Mouse (Mus musculus) 3T3-L1 (cell line): ENCODE measurements around the gene Pacsin1.
"Not testable (repeated sequence)": the region's sequence is repeated elsewhere in the genome, so short reads cannot be mapped to it uniquely, and the experiment has no call there.

Experiments used
- DNase-seq: peaks from one replicate; pipeline ENCODE4 v3.0.0-alpha.2; 2015; ENCODE audit warnings: low read depth, low spot score

Pacsin1 gene

DNA sequence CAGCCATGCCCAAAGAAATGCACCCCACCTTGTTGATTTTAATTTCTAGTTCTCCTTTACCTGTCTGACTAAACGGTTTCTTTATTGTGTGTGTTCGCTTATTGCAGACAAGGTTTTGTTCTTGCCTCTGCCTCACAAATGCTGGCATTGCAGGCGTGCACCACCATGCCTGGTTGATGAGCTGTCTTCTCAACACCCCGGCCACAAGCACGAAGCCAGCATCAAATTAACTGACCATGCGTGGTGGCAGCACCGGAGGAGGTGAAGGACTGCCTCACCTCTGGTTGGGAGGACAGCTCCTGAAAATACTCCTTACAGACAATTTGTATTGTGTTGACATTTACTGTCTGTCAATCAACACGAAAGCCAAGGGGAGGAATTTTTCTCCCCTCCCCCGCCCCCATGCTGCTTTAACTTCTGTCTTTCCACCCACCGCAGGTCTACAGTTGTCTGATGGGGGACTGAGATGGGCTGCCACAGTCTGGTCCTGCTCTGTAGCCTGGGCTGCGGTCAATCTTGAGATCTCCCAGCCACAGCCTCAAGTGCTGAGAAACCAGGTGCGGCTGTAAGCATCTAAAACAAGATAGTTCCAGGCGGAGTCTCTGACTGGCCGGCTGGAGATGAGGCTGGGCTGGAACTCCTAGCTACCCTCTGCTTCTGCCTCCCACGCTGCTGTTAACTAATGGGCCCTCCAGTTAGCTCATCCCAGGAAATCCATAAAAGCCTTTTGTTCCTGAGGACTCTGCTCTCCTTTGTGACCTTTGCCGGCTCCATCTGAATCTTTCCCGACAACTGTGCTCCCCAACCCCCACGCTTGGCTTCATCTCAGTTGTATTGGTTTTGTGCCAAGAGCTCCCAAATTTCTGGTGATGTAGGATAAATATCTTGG lies 18.9 kb upstream of the Pacsin1 start, which contains the start of gene Rps10:
TSS of gene Rps10 (minus strand) at position 538 of the 889 bp plus-strand sequence.
- DNase-seq, result no peak

DNA sequence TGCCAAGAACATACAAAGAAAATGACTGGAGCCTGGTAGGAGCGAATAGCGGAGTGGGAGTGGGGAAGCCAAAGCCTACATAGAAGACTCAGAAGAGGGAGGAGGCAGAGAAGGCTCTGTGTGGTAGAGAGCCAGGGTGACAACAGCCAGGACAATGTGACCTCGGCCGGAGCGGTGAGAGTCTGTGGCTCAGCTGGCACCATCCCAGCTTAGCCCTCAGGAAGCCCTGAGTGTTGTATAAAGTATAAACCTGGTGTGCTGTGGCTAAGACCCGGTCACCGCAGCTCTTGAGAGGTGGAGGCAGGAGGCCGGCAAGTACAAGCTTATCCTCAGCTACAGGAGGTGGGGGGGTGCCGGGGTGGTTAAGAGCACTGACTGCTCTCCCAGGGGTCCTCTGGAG lies 18.0 kb upstream of the Pacsin1 start:
- no peak for DNase-seq

GRCm38 (mm10) chr17:27638921-27639332 lies 16.4 kb upstream of the Pacsin1 start:
- DNase-seq, result no peak

GRCm38 (mm10) chr17:27639851-27640250 lies 15.5 kb upstream of the Pacsin1 start:
- not testable (repeated sequence) for DNase-seq

GRCm38 (mm10) chr17:27642491-27643062 lies 12.7 kb upstream of the Pacsin1 start:
- peak; percentile 76 for DNase-seq

GRCm38 (mm10) chr17:27643101-27643500 lies 12.2 kb upstream of the Pacsin1 start:
- no peak for DNase-seq

DNA sequence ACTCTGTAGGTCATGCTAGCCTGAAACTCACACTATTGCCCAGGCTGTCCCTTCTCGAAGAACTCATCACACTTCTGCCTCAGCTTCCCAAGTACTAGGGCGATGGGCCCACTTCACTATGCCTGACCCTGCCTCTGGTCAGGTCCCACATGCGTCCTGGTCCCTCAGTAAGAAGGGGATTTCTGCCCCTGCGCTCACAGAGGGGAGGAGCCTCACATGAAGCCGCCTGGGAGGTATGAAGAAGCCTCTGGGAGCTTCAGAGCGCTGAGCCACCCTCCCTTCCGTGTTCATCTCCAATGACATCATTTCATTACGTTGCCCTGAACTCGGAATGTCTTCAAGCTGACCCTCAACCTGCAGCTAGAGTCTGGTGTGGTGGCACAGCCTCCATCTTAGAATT lies 11.6 kb upstream of the Pacsin1 start:
- no peak for DNase-seq

DNA sequence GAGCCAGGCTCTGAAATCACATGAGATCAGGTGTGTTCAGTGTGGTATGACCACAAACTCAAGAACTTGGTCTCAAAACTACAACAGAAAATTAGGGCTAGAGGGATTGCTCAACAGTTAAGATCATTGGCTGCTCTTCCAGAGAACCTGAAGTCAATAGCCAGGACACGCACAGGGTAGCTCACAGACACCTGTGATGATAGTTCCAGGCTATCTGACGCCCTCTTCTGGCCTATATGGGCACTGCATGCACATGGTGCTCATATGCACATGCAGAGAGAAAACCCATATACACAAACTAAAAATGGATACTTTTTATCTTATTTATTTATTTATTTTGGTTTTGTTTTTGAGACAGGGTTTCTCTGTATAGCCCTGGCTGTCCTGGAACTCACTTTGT lies 10.7 kb upstream of the Pacsin1 start:
- DNase-seq, result no peak

DNA sequence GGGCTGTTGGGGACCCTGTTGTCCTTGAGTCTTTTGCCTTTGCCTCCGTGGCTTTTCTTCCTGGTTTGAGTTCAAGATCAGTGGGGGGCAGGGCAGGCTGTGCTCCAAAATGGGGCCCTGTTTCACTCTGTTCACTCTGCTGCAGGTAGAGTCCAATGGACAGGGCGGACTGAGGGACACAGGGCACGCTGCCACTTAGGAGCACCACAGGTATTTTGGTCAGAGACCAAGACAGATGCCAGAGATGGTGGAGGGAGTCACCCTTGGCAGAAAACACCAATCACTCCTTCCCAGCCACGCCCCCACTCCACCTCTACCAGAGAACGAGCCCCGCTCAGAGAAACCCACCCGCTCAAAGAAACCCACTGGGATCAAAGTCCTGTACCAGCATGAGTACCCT lies 9.5 kb upstream of the Pacsin1 start:
- DNase-seq, result no peak

- peak; percentile 90 for DNase-seq
Observed at GRCm38 (mm10) chr17:27650160-27650559, 5.1 kb upstream of the Pacsin1 start.

DNA sequence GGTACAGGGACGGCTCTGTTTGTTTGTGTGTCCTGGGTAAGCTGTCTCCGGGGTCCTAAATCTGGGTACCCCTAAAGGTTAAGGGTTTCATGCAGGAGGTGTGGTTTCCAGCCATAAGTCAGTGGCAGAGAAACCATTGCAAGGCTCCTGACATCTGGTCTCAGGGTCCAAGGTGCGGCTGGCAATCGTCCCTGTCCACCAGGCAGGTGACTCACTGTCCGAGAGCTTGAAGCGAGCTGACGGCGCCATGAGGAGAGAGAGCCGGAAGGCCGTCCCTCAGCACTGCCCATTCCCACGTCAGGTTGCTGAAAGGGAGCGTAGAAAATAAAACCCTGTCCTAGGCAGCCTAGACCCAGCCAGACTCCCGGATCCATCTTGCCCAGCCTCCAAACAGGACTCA lies 4.7 kb upstream of the Pacsin1 start:
- DNase-seq, result no peak

DNA sequence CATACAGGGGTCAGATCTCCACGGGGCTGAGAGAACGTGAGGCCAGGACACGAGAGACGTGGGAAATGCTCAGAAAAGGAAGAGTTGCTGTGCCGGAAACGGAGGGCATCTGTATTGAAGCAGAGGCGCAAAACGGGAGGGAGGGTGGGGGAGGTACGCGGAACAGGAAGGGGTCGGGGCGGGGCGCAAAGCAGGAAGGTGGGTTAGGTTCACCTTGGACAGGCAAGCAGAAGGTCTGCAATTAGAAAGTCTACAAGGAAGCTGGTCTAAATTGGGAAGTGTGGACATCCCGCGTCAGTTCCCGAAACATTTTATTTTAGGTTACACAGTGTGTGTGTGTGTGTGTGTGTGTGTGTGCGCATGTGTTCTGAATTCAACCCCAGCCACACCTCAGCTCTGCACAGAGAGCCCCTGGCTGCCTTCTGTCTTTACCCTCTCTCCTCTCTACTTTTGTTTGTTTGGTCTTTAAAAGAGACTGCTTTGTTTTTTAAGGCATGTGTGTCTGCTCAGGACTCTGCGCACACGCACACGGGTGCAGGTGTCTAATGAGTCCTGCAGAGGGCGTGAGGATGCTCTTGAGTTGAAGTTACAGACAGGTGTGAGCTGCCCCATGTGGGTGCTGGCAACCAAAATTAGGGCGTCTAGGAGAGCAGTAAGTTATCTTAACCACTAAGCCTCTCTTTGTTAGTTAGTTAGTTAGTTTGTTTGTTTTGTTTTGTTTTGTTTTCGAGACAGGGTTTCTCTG lies 3.1 kb upstream of the Pacsin1 start:
- no peak for DNase-seq

- DNase-seq, result no peak
Observed at GRCm38 (mm10) chr17:27653253-27653959, 1.9 kb upstream of the Pacsin1 start.

- no peak for DNase-seq
Observed at GRCm38 (mm10) chr17:27656011-27656399, 696 bp downstream of the Pacsin1 start.

GRCm38 (mm10) chr17:27656414-27656813 lies 1.1 kb downstream of the Pacsin1 start:
- DNase-seq, result no peak

DNA sequence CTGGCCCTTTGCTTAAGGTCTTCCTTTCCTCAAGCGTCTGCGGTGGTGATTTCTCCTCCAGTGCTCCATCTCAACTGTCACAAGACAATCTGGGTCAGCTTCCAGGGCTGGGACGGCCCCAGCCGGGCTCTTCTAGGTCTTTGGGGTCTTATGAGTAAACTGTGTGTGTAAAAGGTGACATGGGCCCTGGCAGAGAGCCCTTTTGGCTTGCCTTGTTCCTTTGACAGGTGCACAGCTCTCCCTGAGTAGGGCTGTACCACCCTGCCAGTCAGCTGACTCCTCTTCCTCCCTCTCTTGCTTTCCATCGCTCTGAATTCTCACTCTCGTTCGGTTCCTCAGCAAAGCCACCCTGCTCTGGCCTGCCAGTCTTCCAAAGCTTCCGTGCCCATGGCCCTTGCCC lies 1.8 kb downstream of the Pacsin1 start:
- DNase-seq, result no peak

DNA sequence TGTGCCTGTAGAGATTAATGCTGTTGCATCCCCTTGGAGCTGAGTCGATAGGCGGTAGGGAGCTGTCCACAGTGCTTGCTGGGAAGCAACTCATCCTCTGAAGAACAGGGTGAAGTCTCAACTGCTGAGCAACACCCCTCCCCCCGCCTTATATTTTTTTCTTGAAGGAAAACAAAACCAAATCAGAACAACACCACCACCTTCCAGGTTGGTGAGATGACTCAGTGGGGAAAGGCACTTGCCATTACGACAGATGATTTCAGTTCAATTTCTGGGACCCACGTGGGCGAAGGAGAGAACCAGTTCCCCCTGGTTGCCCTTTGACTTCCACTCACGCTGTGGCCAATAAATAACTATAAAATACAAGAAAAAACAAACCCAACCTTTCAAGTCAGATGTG lies 3.5 kb downstream of the Pacsin1 start:
- DNase-seq, result no peak

- no peak for DNase-seq
Observed at GRCm38 (mm10) chr17:27671720-27672119, 16.4 kb downstream of the Pacsin1 start.

- DNase-seq, result no peak
Observed at GRCm38 (mm10) chr17:27673945-27674344, 18.6 kb downstream of the Pacsin1 start.

DNA sequence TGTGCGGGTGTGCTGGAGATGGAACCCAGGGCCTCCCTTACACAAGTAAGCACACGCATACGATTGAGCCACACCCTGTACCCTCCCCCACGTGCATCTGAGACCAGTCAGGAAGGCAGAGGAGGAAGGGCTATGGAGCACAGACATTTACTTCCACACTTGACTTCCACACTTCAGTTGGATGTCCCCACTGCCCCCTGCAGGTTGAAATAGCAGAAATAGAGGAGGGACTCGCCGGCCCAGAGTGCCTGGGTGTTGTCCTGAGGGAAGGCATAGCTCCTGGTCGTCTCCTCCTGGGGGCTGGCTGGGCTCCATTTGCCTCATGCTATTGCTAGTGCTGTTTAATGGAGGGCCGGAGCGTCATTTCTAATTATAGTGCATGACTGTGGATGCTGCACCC lies 20.1 kb downstream of the Pacsin1 start:
- DNase-seq, result peak; percentile 13

GRCm38 (mm10) chr17:27676270-27676669 lies 21.0 kb downstream of the Pacsin1 start:
- no peak for DNase-seq

DNA sequence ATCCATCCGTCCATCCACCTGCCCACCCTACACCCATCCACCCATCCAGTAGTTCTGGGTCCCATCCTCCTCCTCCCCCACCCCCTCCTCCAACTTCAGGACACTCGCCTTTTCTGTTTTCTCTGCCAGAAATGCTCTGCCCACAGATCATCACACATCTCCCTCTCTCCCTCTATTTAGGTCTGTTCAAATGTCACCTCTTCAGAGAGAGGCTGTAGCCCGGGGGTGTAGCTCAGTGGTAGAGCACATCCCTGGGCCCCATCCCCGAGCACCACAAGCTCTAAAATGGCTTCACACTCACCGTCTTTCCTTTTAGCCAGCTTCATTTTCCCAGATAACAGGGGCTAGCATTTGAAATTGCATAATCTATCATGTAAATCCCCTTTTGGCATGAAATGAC lies 22.4 kb downstream of the Pacsin1 start:
- no peak for DNase-seq
